Mouse (Mus musculus): ENCODE results near the gene Abca2.
"Not testable (repeated sequence)": the region's sequence is repeated elsewhere in the genome, so short reads cannot be mapped to it uniquely, and the experiment has no call there.

The Abca2 gene

GRCm38 (mm10) chr2:25428442-25429236 lies at the start of gene Abca2:
TSS of gene Abca2 (plus strand) at chr2:25428703.
- peak; percentile 91 to 93 for DNase-seq (ENCODE audit: low read depth in 2 of 2, low spot score in 2 of 2)

GRCm38 (mm10) chr2:25384492-25384891 lies 44.0 kb upstream of the Abca2 start:
- no peak for DNase-seq (ENCODE audit: low read depth in 2 of 2, low spot score in 2 of 2)

- DNase-seq (ENCODE audit: low read depth in 2 of 2, low spot score in 2 of 2): no peak
Measured at GRCm38 (mm10) chr2:25391266-25391665, 37.2 kb upstream of the Abca2 start.

- no peak for DNase-seq (ENCODE audit: low read depth in 2 of 2, low spot score in 2 of 2)
Measured at GRCm38 (mm10) chr2:25394281-25395221, 34.0 kb upstream of the Abca2 start.

GRCm38 (mm10) chr2:25395721-25396596 lies 32.5 kb upstream of the Abca2 start, which contains the start of gene Entpd2:
TSS of gene Entpd2 (plus strand) at chr2:25395874.
- no peak for DNase-seq (ENCODE audit: low read depth in 2 of 2, low spot score in 2 of 2)

GRCm38 (mm10) chr2:25396597-25396983 lies 31.9 kb upstream of the Abca2 start:
- no peak for DNase-seq (ENCODE audit: low read depth in 2 of 2, low spot score in 2 of 2)

GRCm38 (mm10) chr2:25397010-25397409 lies 31.5 kb upstream of the Abca2 start:
- no peak for DNase-seq (ENCODE audit: low read depth in 2 of 2, low spot score in 2 of 2)

- DNase-seq (ENCODE audit: low read depth in 2 of 2, low spot score in 2 of 2): no peak
Measured at GRCm38 (mm10) chr2:25398065-25398464, 30.4 kb upstream of the Abca2 start.

- DNase-seq (ENCODE audit: low read depth in 2 of 2, low spot score in 2 of 2): no peak
Measured at GRCm38 (mm10) chr2:25399051-25399450, 29.5 kb upstream of the Abca2 start, which contains the start of gene Npdc1. TSS of gene Npdc1 (plus strand) at chr2:25399351.

- no peak for DNase-seq (ENCODE audit: low read depth in 2 of 2, low spot score in 2 of 2)
Measured at GRCm38 (mm10) chr2:25400291-25400690, 28.2 kb upstream of the Abca2 start.

GRCm38 (mm10) chr2:25400764-25401163 lies 27.7 kb upstream of the Abca2 start:
- no peak for DNase-seq (ENCODE audit: low read depth in 2 of 2, low spot score in 2 of 2)

- DNase-seq (ENCODE audit: low read depth in 2 of 2, low spot score in 2 of 2): peak; percentile 74 to 85
Measured at GRCm38 (mm10) chr2:25402377-25402971, 26.0 kb upstream of the Abca2 start.

- peak in 1 of 2 experiments; percentile 8 for DNase-seq (ENCODE audit: low read depth in 2 of 2, low spot score in 2 of 2)
Measured at GRCm38 (mm10) chr2:25402972-25403601, 25.4 kb upstream of the Abca2 start.

GRCm38 (mm10) chr2:25403994-25404393 lies 24.5 kb upstream of the Abca2 start:
- DNase-seq (ENCODE audit: low read depth in 2 of 2, low spot score in 2 of 2): no peak

GRCm38 (mm10) chr2:25408908-25409307 lies 19.6 kb upstream of the Abca2 start:
- no peak for DNase-seq (ENCODE audit: low read depth in 2 of 2, low spot score in 2 of 2)

GRCm38 (mm10) chr2:25413436-25413835 lies 15.1 kb upstream of the Abca2 start:
- not testable (repeated sequence) for DNase-seq (ENCODE audit: low read depth in 2 of 2, low spot score in 2 of 2)

- no peak for DNase-seq (ENCODE audit: low read depth in 2 of 2, low spot score in 2 of 2)
Measured at GRCm38 (mm10) chr2:25417426-25417825, 11.1 kb upstream of the Abca2 start.

- DNase-seq (ENCODE audit: low read depth in 2 of 2, low spot score in 2 of 2): peak; percentile 26 to 46
Measured at GRCm38 (mm10) chr2:25421896-25422295, 6.6 kb upstream of the Abca2 start.

GRCm38 (mm10) chr2:25422587-25423410 lies 5.7 kb upstream of the Abca2 start, which contains the start of gene Fut7:
TSS of gene Fut7 (plus strand) at chr2:25423267.
- peak; percentile 35 to 43 for DNase-seq (ENCODE audit: low read depth in 2 of 2, low spot score in 2 of 2)
